8 mouse cellular contexts compared by ENCODE assay signal in the genomic region with DNA sequence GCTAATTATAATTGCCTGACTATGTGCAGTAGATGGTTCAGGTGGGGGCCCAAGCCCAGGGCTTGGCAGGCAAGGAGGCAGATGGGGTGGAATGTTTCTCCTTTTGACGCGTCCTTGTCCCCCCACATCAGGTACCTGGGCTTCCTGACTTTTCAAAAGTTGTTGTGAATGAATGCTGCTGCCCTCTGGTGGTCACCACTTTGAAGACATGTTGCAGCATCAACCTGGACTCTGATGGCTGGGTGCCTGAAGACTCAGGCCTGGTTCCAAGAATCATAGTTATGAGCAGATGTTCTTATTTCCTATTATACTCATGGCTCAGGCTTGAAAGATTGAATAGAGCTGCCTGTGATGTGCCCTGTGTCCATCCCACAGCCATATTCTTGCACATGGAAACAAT.
A peak's percentile ranks its signal among the peaks of the same experiment; 100 is the strongest.
DNase-seq lines count a peak whose midpoint lies in the region; ATAC-seq and TF ChIP-seq lines count a peak whose summit lies in the region.
"Had no signal": no experiment of that assay in that cellular context is flagged by ENCODE, and none has a peak within 500 bp of the region (broad histone marks: within the 10 kb centered on the region; RNA-seq: fewer than 3 reads in every experiment).

No protein-coding gene starts in this region.

- H3K27ac ChIP-seq in kidney, adult 2 months (ENCODE audit: insufficient read depth, low read depth, low read length) = no peak overlapping the region
- no peak overlapping the region for H3K27ac ChIP-seq in kidney, embryonic 14.5 days (ENCODE audit: low read depth, low read length)
- H3K27ac ChIP-seq in MEL (ENCODE audit: control insufficient read depth, low read depth, low read length) = no peak overlapping the region
- no peak overlapping the region for H3K27ac ChIP-seq in lung, embryonic 14.5 days (ENCODE audit: low read depth)
- H3K27ac ChIP-seq: lung, embryonic 15.5 days had no signal

- TF ChIP-seq CTCF in kidney, adult 2 months (conservative IDR thresholded peaks at IDR 0.05; ENCODE audit: insufficient read depth, insufficient read length, low read depth, low read length) = peak; percentile 45
- peak; percentile 36 to 50 (median 46) for TF ChIP-seq CTCF in MEL (IDR thresholded peaks at IDR 0.05 in 2 of 3, conservative IDR thresholded peaks at IDR 0.05 in 1 of 3; ENCODE audit: control insufficient read depth in 1 of 3, insufficient read depth in 1 of 3, low read depth in 2 of 3, low read length in 3 of 3, poor library complexity in 1 of 3, severe bottlenecking in 1 of 3)
- TF ChIP-seq CTCF in lung, embryonic 14.5 days (IDR thresholded peaks at IDR 0.05; ENCODE audit: low read depth) = peak; percentile 39

- H3K9ac ChIP-seq in kidney, embryonic 14.5 days (ENCODE audit: low read depth, low read length) = no peak overlapping the region
- no peak overlapping the region for H3K9ac ChIP-seq in MEL (ENCODE audit: control insufficient read depth, low read depth, low read length, poor library complexity, severe bottlenecking)
- H3K9ac ChIP-seq in lung, embryonic 14.5 days = no peak overlapping the region
- H3K9ac ChIP-seq: lung, embryonic 15.5 days had no signal

- DNase-seq in kidney, adult 2 months = peak; percentile 32
- peak; percentile 28 for DNase-seq in MEL (ENCODE audit: low read depth, low spot score)
- peak; percentile 2 to 26 for DNase-seq in adrenal gland, postnatal 36 days
- DNase-seq in gastrocnemius, postnatal 14 days = peak; percentile 17
- peak; percentile 47 for DNase-seq in lung, embryonic 14.5 days
- DNase-seq in thymus, postnatal 36 days = peak; percentile 20 to 22

- ATAC-seq in kidney, embryonic 14.5 days (ENCODE audit: low FRiP score, low TSS enrichment) = no peak
- ATAC-seq in lung, embryonic 14.5 days (ENCODE audit: insufficient read depth) = no peak

- H3K4me3 ChIP-seq in kidney, adult 2 months (ENCODE audit: insufficient read depth, low read depth, low read length) = no peak overlapping the region
- no peak overlapping the region for H3K4me3 ChIP-seq in kidney, embryonic 14.5 days (ENCODE audit: low read length)
- H3K4me3 ChIP-seq in MEL (ENCODE audit: control insufficient read depth in 1 of 2, insufficient read depth in 1 of 2, low read depth in 2 of 2, low read length in 2 of 2) = no peak overlapping the region
- no peak overlapping the region for H3K4me3 ChIP-seq in lung, embryonic 14.5 days (ENCODE audit: low read depth, low read length)
- H3K4me3 ChIP-seq: lung, embryonic 15.5 days had no signal

- TF ChIP-seq POLR2A in kidney, adult 2 months (IDR thresholded peaks at IDR 0.05; ENCODE audit: low read depth, low read length) = no peak
- TF ChIP-seq POLR2A in MEL (IDR thresholded peaks at IDR 0.05; ENCODE audit: control insufficient read depth in 1 of 2, insufficient read depth in 1 of 2, low read depth in 1 of 2, low read length in 2 of 2, poor library complexity in 1 of 2) = no peak

- no peak for TF ChIP-seq EP300 in MEL (IDR thresholded peaks at IDR 0.05; ENCODE audit: low read depth in 1 of 2, low read length in 2 of 2)

- H3K4me1 ChIP-seq in kidney, adult 2 months (ENCODE audit: control insufficient read depth, insufficient read depth, low read length) = no peaks in the 10 kb centered on the region
- no peaks in the 10 kb centered on the region for H3K4me1 ChIP-seq in kidney, embryonic 14.5 days (ENCODE audit: control insufficient read depth, insufficient read depth, low read length)
- H3K4me1 ChIP-seq in MEL (ENCODE audit: control insufficient read depth in 1 of 2, insufficient read depth in 2 of 2, low read length in 2 of 2) = no peaks in the 10 kb centered on the region
- no peaks in the 10 kb centered on the region for H3K4me1 ChIP-seq in lung, embryonic 14.5 days (ENCODE audit: insufficient read depth)
- H3K4me1 ChIP-seq: lung, embryonic 15.5 days had no signal

- WGBS in kidney, adult 2 months = 43% methylated on average over 2 of the region's 2 CpGs
- WGBS in kidney, embryonic 14.5 days = 69% methylated on average over 2 of the region's 2 CpGs
- 55% methylated on average over 2 of the region's 2 CpGs for WGBS in lung, embryonic 14.5 days

- intact Hi-C loops in gastrocnemius, postnatal 14 days (cut with DNase I; ENCODE audit: low total_unique reads) = no loop called here

- peak; percentile 6 for TF ChIP-seq RAD21 in MEL (IDR thresholded peaks at IDR 0.05; ENCODE audit: low read depth, low read length)

- H3K36me3 ChIP-seq in kidney, adult 2 months (ENCODE audit: control insufficient read depth, insufficient read depth, low read length) = no peaks in the 10 kb centered on the region
- no peaks in the 10 kb centered on the region for H3K36me3 ChIP-seq in kidney, embryonic 14.5 days (ENCODE audit: control insufficient read depth, insufficient read depth, low read length)
- no peaks in the 10 kb centered on the region for H3K36me3 ChIP-seq in MEL (ENCODE audit: control insufficient read depth in 1 of 2, insufficient read depth in 2 of 2, low read length in 2 of 2)
- H3K36me3 ChIP-seq in lung, embryonic 14.5 days (ENCODE audit: insufficient read depth) = no peaks in the 10 kb centered on the region
- H3K36me3 ChIP-seq: lung, embryonic 15.5 days had no signal

- H3K79me2 ChIP-seq in MEL (ENCODE audit: control insufficient read depth, insufficient read depth, low read length, poor library complexity) = no peaks in the 10 kb centered on the region

- H3K27me3 ChIP-seq in kidney, adult 2 months (replicated peaks; ENCODE audit: control insufficient read depth, insufficient read depth, low read length) = no peaks in the 10 kb centered on the region
- no peaks in the 10 kb centered on the region for H3K27me3 ChIP-seq in kidney, embryonic 14.5 days (ENCODE audit: control insufficient read depth, insufficient read depth, low read length)
- H3K27me3 ChIP-seq in MEL (ENCODE audit: control insufficient read depth in 1 of 2, insufficient read depth in 2 of 2, low read length in 2 of 2) = no peaks in the 10 kb centered on the region; a peak in 1 of 4 replicates
- H3K27me3 ChIP-seq in lung, embryonic 14.5 days (ENCODE audit: insufficient read depth, low read length) = no peaks in the 10 kb centered on the region
- H3K27me3 ChIP-seq: lung, embryonic 15.5 days had no signal

- no peak overlapping the region for H3K4me2 ChIP-seq in kidney, embryonic 14.5 days (replicated peaks; ENCODE audit: low read depth, low read length)
- no peak overlapping the region for H3K4me2 ChIP-seq in lung, embryonic 14.5 days
- H3K4me2 ChIP-seq: lung, embryonic 15.5 days had no signal

- H3K9me3 ChIP-seq in kidney, embryonic 14.5 days (ENCODE audit: control insufficient read depth, low read length) = no peaks in the 10 kb centered on the region
- no peaks in the 10 kb centered on the region for H3K9me3 ChIP-seq in MEL (replicated peaks; ENCODE audit: insufficient read depth, low read length)
- no peaks in the 10 kb centered on the region for H3K9me3 ChIP-seq in lung, embryonic 14.5 days (ENCODE audit: low read depth, low read length)
- H3K9me3 ChIP-seq: lung, embryonic 15.5 days had no signal

TF ChIP-seq in MEL, 35 proteins besides CTCF, POLR2A, EP300 and RAD21:
- TF ChIP-seq USF2 (IDR thresholded peaks at IDR 0.05; ENCODE audit: borderline replicate concordance in 1 of 2, insufficient read depth in 1 of 2, low read depth in 1 of 2, low read length in 2 of 2) = no peak
- peak; percentile 29 for TF ChIP-seq SMC3 (IDR thresholded peaks at IDR 0.05; ENCODE audit: low read depth, low read length)
- no peak for TF ChIP-seq MAZ (IDR thresholded peaks at IDR 0.05; ENCODE audit: low read depth, low read length)
